Mouse (Mus musculus): Measurements from ENCODE around the gene Ube2e2.

Ube2e2 gene

GRCm38 (mm10) chr14:18893947-18894445 is at the start of gene Ube2e2:
Ube2e2 (minus strand) TSS chr14:18894267.
- no peak for DNase-seq (ENCODE audit: low spot score in 2 of 2)

GRCm38 (mm10) chr14:18940068-18940467 is 46.0 kb upstream of the Ube2e2 start:
- DNase-seq (ENCODE audit: low spot score in 2 of 2): peak; percentile 3 to 10

- DNase-seq (ENCODE audit: low spot score in 2 of 2): no peak
Measured at GRCm38 (mm10) chr14:18903553-18903952, 9.5 kb upstream of the Ube2e2 start.

GRCm38 (mm10) chr14:18893121-18893946 is 733 bp downstream of the Ube2e2 start:
- peak; percentile 88 to 90 for DNase-seq (ENCODE audit: low spot score in 2 of 2)

GRCm38 (mm10) chr14:18889571-18889970 is 4.5 kb downstream of the Ube2e2 start:
- DNase-seq (ENCODE audit: low spot score in 2 of 2): no peak

- DNase-seq (ENCODE audit: low spot score in 2 of 2): no peak
Measured at GRCm38 (mm10) chr14:18882493-18882892, 11.6 kb downstream of the Ube2e2 start.

GRCm38 (mm10) chr14:18870716-18871115 is 23.4 kb downstream of the Ube2e2 start:
- DNase-seq (ENCODE audit: low spot score in 2 of 2): no peak

GRCm38 (mm10) chr14:18828661-18829060 is 65.4 kb downstream of the Ube2e2 start:
- DNase-seq (ENCODE audit: low spot score in 2 of 2): no peak

GRCm38 (mm10) chr14:18826753-18827152 is 67.3 kb downstream of the Ube2e2 start:
- no peak for DNase-seq (ENCODE audit: low spot score in 2 of 2)

- DNase-seq (ENCODE audit: low spot score in 2 of 2): no peak
Measured at GRCm38 (mm10) chr14:18820713-18821112, 73.4 kb downstream of the Ube2e2 start.

- no peak for DNase-seq (ENCODE audit: low spot score in 2 of 2)
Measured at GRCm38 (mm10) chr14:18796857-18797256, 97.2 kb downstream of the Ube2e2 start.

- DNase-seq (ENCODE audit: low spot score in 2 of 2): no peak
Measured at GRCm38 (mm10) chr14:18795787-18796186, 98.3 kb downstream of the Ube2e2 start.

GRCm38 (mm10) chr14:18778993-18779675 is 114.9 kb downstream of the Ube2e2 start:
- no peak for DNase-seq (ENCODE audit: low spot score in 2 of 2)

GRCm38 (mm10) chr14:18778241-18778640 is 115.8 kb downstream of the Ube2e2 start:
- no peak for DNase-seq (ENCODE audit: low spot score in 2 of 2)

GRCm38 (mm10) chr14:18776132-18776531 is 117.9 kb downstream of the Ube2e2 start:
- no peak for DNase-seq (ENCODE audit: low spot score in 2 of 2)

GRCm38 (mm10) chr14:18773724-18774123 is 120.3 kb downstream of the Ube2e2 start:
- peak; percentile 26 to 27 for DNase-seq (ENCODE audit: low spot score in 2 of 2)

GRCm38 (mm10) chr14:18759601-18760356 is 134.3 kb downstream of the Ube2e2 start:
- no peak for DNase-seq (ENCODE audit: low spot score in 2 of 2)

- peak in 1 of 2 experiments; percentile 24 for DNase-seq (ENCODE audit: low spot score in 2 of 2)
Measured at GRCm38 (mm10) chr14:18758595-18759532, 135.2 kb downstream of the Ube2e2 start.

GRCm38 (mm10) chr14:18758003-18758402 is 136.1 kb downstream of the Ube2e2 start:
- DNase-seq (ENCODE audit: low spot score in 2 of 2): no peak

- no peak for DNase-seq (ENCODE audit: low spot score in 2 of 2)
Measured at GRCm38 (mm10) chr14:18755410-18755809, 138.7 kb downstream of the Ube2e2 start.

- DNase-seq (ENCODE audit: low spot score in 2 of 2): no peak
Measured at GRCm38 (mm10) chr14:18754595-18754994, 139.5 kb downstream of the Ube2e2 start.

Measured in right cerebral cortex, adult 2 months (tissue).